Mouse (Mus musculus) heart, postnatal 0 days (tissue): ENCODE measurements at regions not wholly inside any gene's neighbourhood (a gene's known extent, or its start where the extent isn't known, plus 50 kb on each side); places are given as distances from the start of the nearest gene placed in this dataset.

Source experiments
- CTCF ChIP-seq: IDR thresholded peaks from 2 replicates; pipeline ENCODE4 v1.5.1; 2016; ENCODE audit warnings: antibody characterized with exemption, control low read depth, low read depth
- EP300 ChIP-seq: IDR thresholded peaks from 2 replicates; pipeline ENCODE4 v1.6.1; 2016; ENCODE audit warnings: antibody characterized with exemption, low read depth

GRCm38 (mm10) chr4:29074851-29075250 is 261.9 kb downstream of the Epha7 start:
- TF ChIP-seq CTCF (no peak), EP300 (no peak)
